Mouse (Mus musculus) limb, embryonic 14.5 days (tissue): ENCODE data around the gene Akna. TPM values are rescaled to one million over a fixed set of nuclear protein-coding genes. Genes with fewer than 3 reads are reported as not detected.

Experiments used
- ATAC-seq: fragments of 200-750 bp; cut with Nextera tagmentation; 2 replicates; pipeline ENCODE4 v1.8.0; 2017; ENCODE audit warnings: low read depth, moderate number of reproducible peaks, moderate TSS enrichment; ENCODE audit not compliant: low FRiP score
- DNase-seq: peaks from one replicate; pipeline ENCODE4 v3.0.0-alpha.2; 2015; ENCODE audit warnings: low spot score
- H3K27ac ChIP-seq: fragments of 300-500 bp; sonication (generic); replicated peaks from 2 replicates; pipeline ENCODE4 v1.5.1; 2014; ENCODE audit warnings: low read depth, mild to moderate bottlenecking, low read length, moderate library complexity, mixed read lengths
- H3K27me3 ChIP-seq: fragments of 300-500 bp; sonication (generic); 2 replicates; pipeline ENCODE4 v1.6.1; 2014; ENCODE audit warnings: low read length, mixed read lengths; ENCODE audit not compliant: control insufficient read depth, insufficient read depth
- H3K36me3 ChIP-seq: fragments of 300-500 bp; sonication (generic); 2 replicates; pipeline ENCODE4 v1.6.1; 2014; ENCODE audit warnings: mild to moderate bottlenecking, low read length, moderate library complexity, mixed read lengths; ENCODE audit not compliant: control insufficient read depth, insufficient read depth
- H3K4me1 ChIP-seq: fragments of 300-500 bp; sonication (generic); 2 replicates; pipeline ENCODE4 v1.6.1; 2014; ENCODE audit warnings: antibody characterized with exemption, low read length, mixed read lengths; ENCODE audit not compliant: control insufficient read depth, insufficient read depth
- H3K4me2 ChIP-seq: fragments of 300-500 bp; sonication (generic); replicated peaks from 2 replicates; pipeline ENCODE4 v1.6.1; 2014; ENCODE audit warnings: low read depth, mild to moderate bottlenecking, low read length, moderate library complexity; ENCODE audit not compliant: severe bottlenecking
- H3K4me3 ChIP-seq: fragments of 300-500 bp; sonication (generic); replicated peaks from 2 replicates; pipeline ENCODE4 v1.5.1; 2014; ENCODE audit warnings: low read length
- H3K9ac ChIP-seq: fragments of 300-500 bp; sonication (generic); 2 replicates; pipeline ENCODE4 v1.6.1; 2014; ENCODE audit warnings: mild to moderate bottlenecking, low read depth, low read length, moderate library complexity; ENCODE audit not compliant: severe bottlenecking
- H3K9me3 ChIP-seq: fragments of 300-500 bp; sonication (generic); 2 replicates; pipeline ENCODE4 v1.6.1; 2016; ENCODE audit warnings: low read length; ENCODE audit not compliant: control insufficient read depth
- POLR2A ChIP-seq: fragments of 200-500 bp; IDR thresholded peaks from 2 replicates; pipeline ENCODE4 v1.8.0; 2012; ENCODE audit warnings: inconsistent platforms, mild to moderate bottlenecking, moderate library complexity, borderline replicate concordance; ENCODE audit not compliant: insufficient read depth, insufficient read length; ENCODE audit errors: extremely low read depth
- WGBS: fragments of 180-500 bp; shearing (Covaris S2); extraction: QIAGEN DNeasy Blood & Tissue Kit; methylation state at CpG from one replicate; pipeline ENCODE4 v1.1.7; 2014; 5-methylcytosine and 5-hydroxymethylcytosine counted together
- polyA plus RNA-seq, 2 experiments: library from polyadenylated mRNA; depleted of rRNA in 1 of 2; stranded (reverse) in 1 of 2; unstranded in 1 of 2; fragments of >200 nt; fragmentation: Nextera tagmentation in 1 of 2; extraction: Ambion mirVana in 1 of 2; gene quantifications; 2 replicates each; pipeline versions ENCODE4 v1.2.1 to v1.2.3; 2012 to 2014

Akna gene
- polyA plus RNA-seq, 2 experiments, result 5.4 to 6.2 TPM

DNA sequence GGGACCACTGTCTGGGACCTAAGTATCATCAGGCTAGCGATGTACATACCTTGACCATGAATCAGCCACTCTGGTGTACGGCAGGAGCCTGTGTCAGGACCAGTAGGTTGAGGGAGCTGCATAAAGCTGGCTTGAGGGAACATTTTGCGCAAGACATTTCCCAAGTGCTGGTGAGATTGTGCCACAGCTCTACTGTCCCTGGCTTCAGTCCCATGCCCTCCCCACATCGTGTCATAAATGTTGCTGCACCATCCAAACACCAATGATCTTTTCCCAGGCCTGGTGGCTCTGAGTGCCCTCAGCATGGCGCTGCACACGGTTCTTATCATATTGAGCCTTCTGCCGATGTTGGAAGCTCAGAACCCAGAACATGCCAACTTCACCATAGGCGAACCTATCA, 58.9 kb downstream of the Akna start, which contains the start of gene Orm1:
Orm1 (plus strand) TSS at position 266 of the 400 bp plus-strand sequence.
- H3K9me3 ChIP-seq, result no peaks in the 10 kb centered on the region
- ATAC-seq, result no peak
- H3K27me3 ChIP-seq, result no peaks in the 10 kb centered on the region
- DNase-seq, result no peak
- no peak within 1 kb of the TSS for H3K9ac ChIP-seq
- no peaks in the 10 kb centered on the region for H3K36me3 ChIP-seq
- H3K27ac ChIP-seq, result no peak within 1 kb of the TSS
- H3K4me1 ChIP-seq, result no peaks in the 10 kb centered on the region
- no peak for TF ChIP-seq POLR2A
- H3K4me3 ChIP-seq, result no peak within 1 kb of the TSS
- H3K4me2 ChIP-seq, result no peak within 1 kb of the TSS
- WGBS, result 83% methylated on average over 8 of the region's 8 CpGs

DNA sequence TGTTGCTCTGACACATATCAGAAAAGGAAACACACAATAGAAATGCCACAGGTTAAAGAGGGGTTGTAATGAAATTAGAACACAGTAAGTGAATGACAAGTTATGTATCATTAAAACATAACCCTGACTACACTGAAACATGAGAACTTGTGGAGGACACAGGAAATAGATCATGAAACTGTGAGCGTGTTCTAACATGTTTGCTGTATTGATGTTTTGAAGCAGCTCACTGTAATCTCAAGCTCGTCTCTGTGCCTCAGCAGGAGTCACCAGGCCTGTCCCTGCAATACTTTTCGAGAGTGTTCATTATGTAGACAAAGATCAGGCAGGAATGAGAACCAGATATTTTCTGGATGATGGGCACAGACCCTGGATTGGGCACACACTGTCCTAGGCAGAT, 59.5 kb downstream of the Akna start:
- Histone ChIP-seq H3K4me3 (no peak overlapping the region), H3K36me3 (no peaks in the 10 kb centered on the region), H3K9ac (no peak overlapping the region), H3K27ac (no peak overlapping the region), H3K9me3 (no peaks in the 10 kb centered on the region), H3K4me2 (no peak overlapping the region), H3K4me1 (no peaks in the 10 kb centered on the region), H3K27me3 (no peaks in the 10 kb centered on the region)
- DNase-seq, result no peak
- WGBS, result 29% methylated on average over 3 of the region's 3 CpGs
- ATAC-seq, result no peak
- TF ChIP-seq POLR2A, result no peak

DNA sequence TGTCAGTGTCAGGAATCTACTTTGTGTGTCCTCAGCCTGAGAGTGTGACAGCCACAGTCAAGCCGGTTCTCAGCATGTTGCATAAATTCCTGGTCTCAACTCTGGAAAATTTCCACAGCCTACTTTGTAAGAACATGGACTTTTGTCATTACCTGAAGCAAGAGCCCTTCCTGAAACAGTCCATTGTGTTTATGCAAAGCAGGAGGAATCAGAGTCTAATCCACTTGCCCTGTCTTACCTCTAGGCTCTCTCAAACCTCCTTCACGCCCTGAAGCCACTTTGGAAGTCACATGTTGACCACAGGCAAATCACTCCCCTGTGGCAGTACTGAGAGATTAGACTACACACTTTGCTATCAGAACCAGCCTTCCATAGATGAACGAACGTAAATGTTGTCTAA, 60.7 kb downstream of the Akna start:
- H3K27me3 ChIP-seq, result no peaks in the 10 kb centered on the region
- H3K4me2 ChIP-seq, result no peak overlapping the region
- no peaks in the 10 kb centered on the region for H3K4me1 ChIP-seq

DNA sequence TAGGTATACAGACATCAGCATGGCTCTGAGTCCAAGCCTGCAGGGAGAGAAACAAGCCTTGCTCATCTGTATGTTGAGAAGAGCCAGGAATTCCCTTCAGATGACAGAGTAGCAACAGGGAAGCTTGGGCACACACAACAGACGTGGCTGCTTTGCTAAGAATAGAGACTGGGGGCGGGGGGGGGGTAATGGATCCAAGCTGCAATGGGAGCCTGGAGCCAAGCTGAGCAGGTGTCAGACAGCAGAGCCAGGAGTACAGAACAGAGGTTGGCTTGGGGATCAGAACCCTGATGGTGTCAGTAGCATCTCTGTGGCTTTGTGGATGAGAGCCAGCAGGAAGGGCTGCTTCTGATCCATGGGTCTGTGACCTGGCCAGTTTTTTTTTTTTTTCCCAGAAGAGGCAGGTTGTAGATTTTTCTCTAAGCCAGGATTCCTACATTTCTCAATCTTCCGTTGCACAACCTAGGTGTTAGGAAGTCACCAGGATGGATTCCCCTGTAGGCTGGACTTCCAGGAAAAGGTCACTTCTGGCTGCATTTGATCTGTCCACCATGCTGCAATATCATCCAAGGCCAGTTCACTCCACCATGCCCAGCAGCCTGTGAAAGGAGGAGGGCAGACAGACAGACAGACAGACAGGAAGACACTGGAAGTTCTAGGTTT, 64.6 kb downstream of the Akna start:
- Histone ChIP-seq H3K4me3 (no peak overlapping the region), H3K27me3 (no peaks in the 10 kb centered on the region), H3K9me3 (no peaks in the 10 kb centered on the region), H3K4me2 (no peak overlapping the region), H3K4me1 (no peaks in the 10 kb centered on the region), H3K36me3 (peaks cover 8% of the 10 kb centered on the region), H3K9ac (no peak overlapping the region), H3K27ac (no peak overlapping the region)
- DNase-seq (no peak), ATAC-seq (no peak)
- no peak for TF ChIP-seq POLR2A
- WGBS, result 58% methylated on average over 3 of the region's 3 CpGs

More for the DNA sequence above, 60.7 kb downstream of the Akna start:
- DNase-seq, result no peak
- Histone ChIP-seq H3K4me3 (no peak overlapping the region), H3K36me3 (no peaks in the 10 kb centered on the region), H3K9ac (no peak overlapping the region), H3K9me3 (no peaks in the 10 kb centered on the region), H3K27ac (no peak overlapping the region)
- no peak for ATAC-seq
- WGBS, result 75% methylated on average over 4 of the region's 4 CpGs
- no peak for TF ChIP-seq POLR2A

DNA sequence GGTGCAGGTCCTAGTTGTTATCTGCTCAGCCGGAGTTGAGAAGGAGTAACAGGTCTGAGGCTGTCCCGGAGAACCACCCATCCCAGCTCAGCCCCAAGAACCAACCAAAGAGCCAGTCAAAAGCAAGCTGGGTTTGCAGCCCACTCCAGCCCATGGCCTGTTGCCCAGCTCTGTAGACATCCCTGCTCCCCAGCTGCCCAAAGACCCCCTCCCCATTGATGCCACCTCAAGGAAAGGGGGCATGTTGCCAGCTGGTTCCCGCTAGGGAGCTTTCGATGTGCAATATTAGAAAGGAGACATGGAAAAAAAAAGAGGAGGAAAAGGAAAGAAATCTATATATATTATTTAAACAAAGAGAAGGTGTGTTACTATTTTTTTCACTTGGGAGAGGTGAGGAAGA, 69.8 kb downstream of the Akna start:
- TF ChIP-seq POLR2A, result no peak
- Histone ChIP-seq H3K9ac (no peak overlapping the region), H3K36me3 (peaks cover 51% of the 10 kb centered on the region), H3K9me3 (no peaks in the 10 kb centered on the region), H3K4me2 (no peak overlapping the region), H3K4me3 (no peak overlapping the region), H3K27ac (no peak overlapping the region), H3K27me3 (no peaks in the 10 kb centered on the region), H3K4me1 (no peaks in the 10 kb centered on the region)
- DNase-seq, result no peak
- no peak for ATAC-seq
- WGBS, result 80% methylated on average over 4 of the region's 4 CpGs
